Mouse (Mus musculus) left cerebral cortex, postnatal 14 days (tissue): ENCODE data around the gene Bmp8b. TPM values are rescaled to one million over a fixed set of nuclear protein-coding genes. Genes with fewer than 3 reads are reported as not detected.
"Not testable (repeated sequence)": the region's sequence is repeated elsewhere in the genome, so short reads cannot be mapped to it uniquely, and the experiment has no call there.

Source experiments
- DNase-seq, 2 experiments: peaks; one replicate each; pipeline ENCODE4 v3.0.0; 2021 to 2022; ENCODE audit warnings: low spot score in 2 of 2, mixed read lengths in 1 of 2
- intact Hi-C: fragments of 180-260 bp; cut with DNase I; formaldehyde crosslinking; loops from one replicate; pipeline ENCODE4 v1.15.1; 2025
- long read RNA-seq, 2 experiments: library from polyadenylated mRNA; stranded (forward); transcript quantifications; one replicate each; pipeline ENCODE4 v2.0.0; 2021
- total RNA-seq, 2 experiments: library from RNA; stranded (reverse); gene quantifications; 2 replicates each; pipeline ENCODE4 v1.2.3; 2021

Gene Bmp8b
- total RNA-seq: under 1 TPM; 0.24 to 0.40 TPM
- long read RNA-seq, experiment 1: 0 reads
- long read RNA-seq, experiment 2: 0 reads

DNA sequence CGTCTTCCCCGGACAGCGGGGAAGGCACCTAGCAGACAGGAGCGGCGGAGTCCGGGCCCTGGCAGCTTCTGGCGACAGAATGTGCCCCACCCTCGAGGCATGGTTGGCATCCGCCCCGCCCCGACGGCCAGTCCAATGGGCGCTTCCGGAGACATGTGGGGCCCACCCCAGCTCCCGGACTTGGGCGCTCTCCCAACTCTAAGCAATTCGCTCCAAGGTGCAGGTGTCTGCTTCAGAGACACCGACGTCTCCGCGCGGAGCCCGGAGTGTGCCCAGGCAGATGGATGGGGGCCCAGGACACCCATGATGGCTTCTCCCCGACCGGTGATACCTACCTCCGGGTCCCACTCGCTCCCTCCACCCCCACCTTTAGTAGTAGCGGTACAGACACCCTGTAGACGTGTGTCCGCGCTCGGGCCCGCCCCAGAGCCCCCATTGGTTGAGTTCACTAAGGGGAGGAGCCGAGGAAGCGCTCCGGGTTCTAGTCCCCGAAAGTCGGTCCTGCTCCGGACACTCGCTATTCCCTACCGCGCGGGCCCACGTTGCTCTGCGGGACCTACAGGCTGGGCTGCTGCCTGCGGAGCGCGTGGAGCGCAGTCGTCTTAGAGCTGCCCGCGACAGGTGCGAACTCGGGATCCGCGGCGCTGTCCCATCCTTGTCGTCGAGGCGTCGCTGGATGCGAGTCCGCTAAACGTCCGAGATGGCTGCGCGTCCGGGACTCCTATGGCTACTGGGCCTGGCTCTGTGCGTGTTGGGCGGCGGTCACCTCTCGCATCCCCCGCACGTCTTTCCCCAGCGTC lies at the start of gene Bmp8b:
Gene Bmp8b, plus strand, starts transcription at position 515 of the 800 bp plus-strand sequence.
- DNase-seq: no peak
- intact Hi-C loops: no loop called here

DNA sequence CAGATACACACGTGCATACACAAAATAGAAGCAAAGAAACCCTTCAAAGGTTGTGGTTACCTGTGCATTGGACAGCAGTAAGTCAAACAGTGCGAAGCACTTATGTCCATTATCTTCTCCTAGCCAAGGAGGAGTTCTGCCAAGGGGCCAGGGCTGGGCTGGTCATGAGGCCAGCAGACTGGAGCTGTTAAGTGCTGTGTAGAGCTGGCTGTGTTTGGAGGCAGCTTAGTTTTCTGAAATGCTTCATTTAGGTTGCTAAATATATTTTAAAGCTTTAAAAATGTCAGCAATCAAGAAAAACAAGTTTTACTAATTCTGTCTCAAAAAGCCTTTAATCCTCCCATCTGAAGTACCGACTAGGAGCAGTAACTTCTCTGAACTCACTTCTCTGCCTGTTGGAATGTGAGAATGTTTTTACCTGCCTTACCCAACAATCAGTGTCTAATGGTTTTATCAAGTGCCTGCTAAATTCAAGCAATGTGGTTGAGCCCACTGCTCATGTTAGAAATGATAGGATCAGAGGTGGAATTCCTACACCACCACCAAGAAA lies 48.3 kb upstream of the Bmp8b start:
- intact Hi-C loops: no loop called here
- no peak for DNase-seq

DNA sequence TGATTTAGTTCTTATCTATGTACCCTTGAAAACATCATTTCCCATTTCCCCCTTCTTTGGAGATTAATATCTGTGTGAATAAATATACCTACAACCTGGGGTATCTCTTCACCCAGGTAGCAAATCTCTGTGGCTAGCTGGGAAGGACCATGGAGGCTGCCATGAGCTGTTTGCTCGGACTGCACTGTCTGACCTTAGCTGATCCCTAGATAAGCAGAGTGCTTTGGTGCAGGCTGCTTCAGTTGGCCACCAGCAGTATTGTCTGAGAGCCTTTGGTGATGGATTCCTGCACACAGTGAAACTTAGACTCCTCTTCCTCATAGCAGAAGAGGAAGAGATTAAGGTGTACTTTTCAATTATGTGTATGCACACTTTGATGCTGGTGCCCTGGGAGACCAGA lies 47.0 kb upstream of the Bmp8b start:
- intact Hi-C loops: no loop called here
- DNase-seq: no peak

DNA sequence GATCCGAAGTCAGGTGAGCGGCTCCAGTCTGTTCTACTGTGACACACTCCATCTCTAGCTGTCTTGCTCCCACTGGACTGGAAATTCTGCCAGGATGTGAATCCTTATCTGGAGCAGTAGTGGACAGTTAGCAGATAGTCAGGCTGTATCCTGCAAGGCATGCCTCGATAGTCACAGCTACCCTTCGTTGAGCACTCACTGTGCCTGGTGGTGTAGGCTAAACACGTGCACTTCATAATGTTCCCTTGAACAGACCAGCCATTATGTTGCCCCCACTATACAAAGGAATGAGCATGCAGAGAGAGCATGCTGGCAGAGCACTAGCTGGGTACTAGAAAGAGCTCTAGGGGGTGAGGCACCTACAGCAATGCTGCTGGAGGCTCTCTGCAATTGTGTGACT lies 43.2 kb upstream of the Bmp8b start:
- intact Hi-C loops: no loop called here
- DNase-seq: no peak

DNA sequence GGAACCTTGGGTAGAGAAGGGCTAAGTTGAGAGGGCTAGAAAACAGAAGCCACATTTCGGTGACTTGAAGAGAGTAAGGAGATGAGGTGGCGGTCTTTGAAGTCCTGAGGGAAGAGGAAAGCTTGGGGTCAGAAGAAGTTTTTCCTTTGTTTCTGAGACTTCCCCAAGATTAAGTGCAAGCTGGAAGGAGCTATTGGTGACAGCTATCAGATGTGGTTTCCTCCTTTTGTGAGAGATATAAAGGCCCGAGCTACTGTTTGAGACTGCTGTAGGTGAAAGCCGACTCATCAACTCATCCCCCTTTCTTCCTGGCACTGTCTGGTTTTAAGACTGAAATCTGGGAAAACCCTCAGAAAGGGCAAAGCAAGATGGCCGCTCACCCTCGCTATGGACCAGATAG lies 36.3 kb upstream of the Bmp8b start:
- intact Hi-C loops: no loop called here
- DNase-seq: no peak

DNA sequence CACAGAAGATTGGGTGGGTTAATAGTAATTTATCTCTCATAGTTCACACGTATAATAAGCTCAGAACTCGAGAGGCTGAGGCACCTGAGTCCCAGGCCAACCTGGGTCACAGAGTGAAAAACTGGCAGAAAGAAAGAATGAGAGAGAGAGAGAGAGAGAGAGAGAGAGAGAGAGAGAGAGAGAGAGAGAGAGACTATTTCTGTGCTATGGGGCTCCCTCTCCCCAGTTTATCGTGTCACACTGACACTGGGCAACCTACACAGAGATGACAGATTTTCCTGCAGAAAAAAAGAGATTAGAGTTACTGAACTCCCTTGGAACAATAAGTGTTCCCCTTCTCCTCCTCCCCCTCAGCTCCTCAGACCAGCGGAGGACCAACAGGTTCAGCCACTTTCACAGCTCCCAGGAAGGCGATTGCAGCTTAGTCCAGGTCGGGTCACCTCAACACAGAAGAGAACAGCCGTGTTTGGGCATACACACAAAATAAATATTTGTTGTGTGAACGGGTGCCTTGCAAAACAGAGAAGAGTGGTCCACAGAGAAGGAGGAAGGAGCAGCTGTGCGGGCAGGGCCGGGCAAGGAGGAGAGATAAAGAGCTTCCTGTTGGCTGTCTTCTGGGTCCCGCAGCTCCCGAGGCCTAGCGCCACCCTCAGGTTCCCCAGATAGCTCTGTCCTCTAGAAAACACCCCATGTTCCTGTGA lies 33.5 kb upstream of the Bmp8b start:
- peak; percentile 52 to 62 for DNase-seq
- intact Hi-C loops: no loop called here

DNA sequence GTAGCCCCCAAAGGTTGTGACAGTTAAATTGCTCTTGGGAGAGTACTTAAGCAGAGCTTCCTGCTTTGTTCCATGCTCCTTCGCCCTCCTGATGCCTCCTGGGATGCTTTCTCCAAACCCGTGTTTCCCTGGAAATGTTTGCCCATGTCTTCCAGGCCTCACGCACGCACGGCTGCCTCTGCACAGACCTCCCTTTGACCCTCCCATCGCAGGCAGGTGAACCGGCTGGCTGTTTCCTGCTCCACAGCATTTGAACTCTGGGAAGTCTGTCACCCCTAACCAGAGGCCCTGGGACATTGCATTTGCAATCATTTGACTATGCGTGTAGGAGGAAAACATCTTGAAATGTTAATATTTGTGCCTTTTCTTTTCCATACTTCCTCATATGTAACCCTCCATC lies 28.0 kb upstream of the Bmp8b start:
- no peak for DNase-seq
- intact Hi-C loops: no loop called here

DNA sequence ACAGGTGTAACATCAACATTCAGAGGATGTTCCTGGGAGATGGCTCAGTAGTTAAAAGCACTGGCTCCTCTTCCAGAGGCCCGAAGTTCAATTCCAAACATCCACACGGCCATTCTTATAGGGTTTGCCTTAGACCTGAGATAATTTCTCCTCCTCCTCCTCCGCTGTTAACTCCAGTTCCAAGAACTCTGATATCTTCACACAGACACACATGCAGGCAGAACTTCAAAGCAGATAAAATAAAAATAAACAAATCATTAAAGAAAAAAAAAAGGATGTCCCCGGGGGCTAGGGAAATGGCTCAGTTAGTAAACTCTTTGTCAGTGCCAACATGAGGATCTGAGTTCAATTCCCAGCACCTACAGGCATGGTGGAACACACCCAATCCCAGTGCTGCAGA lies 26.7 kb upstream of the Bmp8b start:
- intact Hi-C loops: no loop called here
- DNase-seq: no peak

DNA sequence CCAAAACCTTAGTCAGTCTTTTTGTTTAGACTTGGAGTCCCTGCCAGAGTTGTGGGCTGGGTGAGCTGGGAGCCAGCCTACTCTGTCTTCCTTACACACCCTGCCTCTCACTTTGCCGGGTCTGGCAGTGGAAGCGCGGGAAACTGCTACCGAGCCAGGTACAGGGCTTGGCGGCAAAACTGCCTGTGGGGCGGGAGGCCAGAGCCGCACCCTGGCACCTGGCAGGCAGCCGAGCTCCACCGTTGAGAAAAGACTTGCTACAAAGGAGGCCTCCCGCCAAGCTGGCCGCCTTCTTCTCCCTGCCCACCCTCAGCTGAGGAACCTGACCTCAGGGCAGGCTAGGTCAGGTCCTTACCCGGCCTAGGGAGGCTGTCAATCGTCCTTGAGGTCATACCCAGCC lies 24.2 kb upstream of the Bmp8b start:
- DNase-seq: peak in 1 of 2 experiments; percentile 35
- intact Hi-C loops: loop anchor here (5.0 kb wide), 2 partner anchors 183 to 273 kb away; no protein-coding TSS in a partner anchor

DNA sequence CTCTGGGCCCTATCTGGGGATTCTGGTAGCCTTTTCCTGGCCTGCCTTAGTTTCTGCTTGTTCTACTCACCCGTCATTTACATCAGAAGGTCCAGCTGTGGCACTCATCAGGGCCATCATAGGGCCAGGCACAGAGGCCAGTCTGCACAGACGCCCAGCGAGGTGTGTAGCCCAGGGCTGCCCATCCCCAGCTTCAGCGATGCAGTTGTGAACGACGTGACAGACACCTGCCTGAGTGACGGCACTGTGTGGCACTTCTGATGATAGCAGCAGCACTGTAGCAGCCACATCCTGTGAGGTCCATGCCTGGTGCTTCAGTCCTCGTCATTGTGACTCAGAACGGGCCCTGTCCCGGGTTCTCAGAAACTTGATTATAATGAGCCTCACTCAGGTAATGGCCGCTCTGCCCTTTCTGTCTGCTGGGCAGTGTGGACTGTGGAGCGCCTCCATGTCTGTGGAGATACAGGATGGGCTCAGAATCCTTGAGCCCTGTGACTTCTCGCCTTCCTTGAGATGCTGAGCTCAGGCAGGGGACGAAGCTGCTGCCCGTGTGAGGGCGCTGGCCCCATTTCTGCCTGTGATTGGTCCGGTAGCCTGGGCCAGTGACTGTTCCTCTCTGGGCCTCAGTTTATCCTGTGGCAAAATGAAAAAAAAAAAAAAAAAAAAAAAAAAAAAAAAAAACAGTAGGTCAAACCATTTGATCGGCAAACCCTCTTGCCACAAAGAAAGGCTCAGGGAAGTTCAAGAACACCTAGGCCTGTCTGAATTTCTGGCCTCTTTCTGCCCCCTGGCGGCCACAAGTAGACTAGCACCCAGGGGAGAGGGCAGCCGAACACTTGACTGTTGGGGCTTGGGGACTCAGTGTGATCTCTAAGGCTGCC lies 22.4 kb upstream of the Bmp8b start:
- DNase-seq: peak; percentile 49 to 70
- intact Hi-C loops: loop anchor here (1.0 to 5.0 kb wide), 3 partner anchors 87 to 275 kb away; partner anchors contain the start of gene Mycl

DNA sequence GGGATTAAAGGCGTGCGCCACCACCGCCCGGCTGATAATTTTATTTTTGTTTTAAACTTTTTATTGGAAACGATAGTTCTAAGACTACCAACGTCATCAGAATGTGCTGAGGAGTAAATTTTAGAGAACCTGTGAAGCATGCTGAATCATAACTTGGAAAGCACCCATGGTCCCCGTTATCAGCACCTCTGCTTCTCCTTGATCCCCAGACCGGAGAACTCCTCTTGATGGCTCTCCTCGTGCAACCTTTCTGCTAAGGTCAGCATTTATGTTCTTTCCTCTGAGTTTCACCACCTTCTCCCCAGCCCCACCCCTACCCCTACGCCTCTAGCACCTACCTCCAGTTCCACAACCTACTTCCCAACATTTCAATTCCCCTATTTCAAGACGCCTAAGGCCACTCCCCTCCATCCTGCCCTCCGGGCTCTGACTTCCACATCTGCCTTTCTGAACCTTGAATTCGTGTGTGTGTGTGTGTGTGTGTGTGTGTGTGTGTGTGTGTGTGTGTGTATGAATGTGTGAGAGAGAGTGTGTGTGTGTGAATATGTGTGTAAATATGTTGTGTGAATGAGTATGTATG lies 21.6 kb upstream of the Bmp8b start:
- intact Hi-C loops: loop anchor here (1.0 to 5.0 kb wide), 3 partner anchors 88 to 276 kb away; partner anchors contain the start of gene Mycl
- no peak for DNase-seq

DNA sequence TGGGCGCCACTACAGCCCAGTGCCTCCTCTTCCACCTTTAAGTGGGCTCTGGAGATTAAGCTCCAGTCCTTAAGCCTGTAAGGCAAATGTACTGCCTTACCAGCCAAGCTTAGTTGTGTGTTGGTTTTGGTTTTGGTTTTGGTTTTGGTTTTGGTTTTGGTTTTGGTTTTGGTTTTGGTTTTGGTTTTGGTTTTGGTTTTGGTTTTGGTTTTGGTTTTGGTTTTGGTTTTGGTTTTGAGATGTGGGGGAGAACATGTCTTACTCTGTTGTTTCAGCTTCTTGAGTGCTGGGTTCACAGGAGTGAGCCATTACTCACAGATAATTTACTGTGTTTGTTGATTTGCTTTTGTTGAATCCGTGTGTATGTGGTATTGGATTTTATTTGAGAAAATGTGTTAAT lies 19.7 kb upstream of the Bmp8b start:
- no peak for DNase-seq
- intact Hi-C loops: no loop called here

DNA sequence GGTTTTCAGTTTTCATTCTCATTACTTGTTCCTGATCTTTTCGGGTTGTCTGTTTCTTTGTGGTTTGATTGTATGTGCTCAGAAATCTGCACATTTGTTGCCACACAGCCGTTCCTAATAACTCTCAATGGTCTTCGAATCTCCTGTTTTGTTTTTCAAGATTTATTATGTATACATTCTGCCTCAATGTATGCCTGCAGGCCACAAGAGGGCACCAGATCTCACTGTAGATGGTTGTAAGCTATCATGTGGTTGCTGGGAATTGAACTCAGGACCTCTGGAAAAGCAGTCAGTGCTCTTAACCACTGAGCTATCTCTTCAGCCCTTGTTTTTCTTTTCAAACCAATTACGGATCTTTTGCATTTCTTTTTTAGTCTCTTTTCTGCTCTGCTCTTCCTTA lies 18.6 kb upstream of the Bmp8b start:
- DNase-seq: no peak
- intact Hi-C loops: no loop called here

DNA sequence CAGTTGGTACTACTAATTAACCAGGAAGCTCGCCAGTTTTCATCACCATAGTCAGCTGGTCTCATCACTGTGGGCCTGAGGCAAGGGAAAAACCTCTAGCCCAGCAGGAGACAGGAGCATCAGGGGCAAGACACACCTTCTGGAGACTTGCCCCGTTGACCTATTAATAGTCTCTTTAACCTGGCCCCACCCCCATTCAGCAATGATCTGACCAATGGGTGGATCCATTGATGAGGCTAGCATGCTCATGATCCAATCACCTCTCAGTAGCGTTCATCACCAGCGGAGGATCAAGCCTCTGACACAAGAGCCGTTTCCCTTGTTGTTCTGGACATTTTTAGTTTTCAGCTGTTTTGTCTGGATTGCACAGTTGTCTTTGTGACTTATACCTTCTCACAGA lies 12.3 kb upstream of the Bmp8b start:
- DNase-seq: no peak
- intact Hi-C loops: no loop called here

DNA sequence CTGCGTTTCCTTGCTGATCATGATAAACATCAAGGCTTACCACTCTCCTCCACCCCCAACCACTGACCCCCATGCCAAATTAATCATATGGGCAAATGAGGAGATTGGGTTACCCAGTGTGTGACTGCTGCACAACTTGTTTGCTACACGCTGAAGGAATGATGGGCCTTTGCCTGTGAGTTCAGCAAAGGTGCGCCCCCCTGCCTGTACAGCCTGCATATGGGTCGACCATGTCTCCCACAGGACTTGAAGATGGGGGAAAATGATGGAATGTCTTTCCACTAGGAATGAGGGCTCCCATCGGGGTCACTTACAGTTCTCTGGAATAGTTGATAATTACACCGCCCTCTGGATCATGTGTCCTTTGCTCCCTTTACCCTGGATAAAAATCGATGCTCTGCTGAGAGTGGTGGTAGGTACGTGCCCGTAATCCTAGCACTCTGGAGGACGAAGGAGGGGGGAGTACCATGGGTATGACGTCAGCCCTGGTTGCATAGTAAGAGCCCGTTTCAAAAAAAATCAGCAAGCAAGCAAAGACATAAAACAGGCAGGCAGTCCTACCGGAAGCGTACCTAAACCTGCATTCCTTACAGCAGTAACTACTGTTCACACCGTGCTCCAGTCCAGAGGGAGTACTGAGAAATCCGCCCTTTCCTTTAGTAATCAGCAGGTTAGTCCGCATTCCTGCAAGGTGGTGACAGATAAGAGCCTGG lies 11.7 kb upstream of the Bmp8b start:
- intact Hi-C loops: no loop called here
- DNase-seq: no peak

DNA sequence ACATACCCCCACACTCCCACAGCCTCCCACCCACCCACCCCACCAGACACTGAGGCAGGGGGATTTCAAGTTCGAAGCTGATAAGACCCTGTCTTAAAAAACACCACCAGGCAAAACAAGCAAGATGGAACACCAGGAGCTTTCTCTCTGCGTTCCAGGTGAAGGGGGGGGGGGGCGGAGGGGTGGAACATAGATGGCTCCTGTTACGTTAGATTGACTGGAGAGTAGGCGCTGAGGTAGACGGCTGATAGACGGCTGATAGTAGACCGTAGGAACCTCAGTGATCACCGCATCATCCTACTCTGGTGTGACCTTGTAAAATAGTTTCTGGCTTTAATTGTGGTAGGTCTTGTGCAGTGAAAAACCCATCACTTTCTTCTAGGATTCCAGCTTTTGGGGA lies 11.1 kb upstream of the Bmp8b start:
- no peak for DNase-seq
- intact Hi-C loops: no loop called here

DNA sequence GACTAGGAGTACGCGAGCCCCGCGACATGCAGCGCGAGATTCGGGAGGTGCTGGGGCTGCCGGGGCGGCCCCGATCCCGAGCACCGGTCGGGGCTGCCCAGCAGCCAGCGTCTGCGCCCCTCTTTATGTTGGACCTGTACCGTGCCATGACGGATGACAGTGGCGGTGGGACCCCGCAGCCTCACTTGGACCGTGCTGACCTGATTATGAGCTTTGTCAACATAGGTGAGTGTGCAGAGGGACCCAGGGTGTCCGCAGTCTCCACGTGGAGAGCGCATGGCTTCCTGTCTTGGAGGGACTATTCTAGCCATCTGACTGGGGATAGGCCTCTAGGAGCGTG lies 456 bp downstream of the Bmp8b start:
- intact Hi-C loops: no loop called here
- no peak for DNase-seq

DNA sequence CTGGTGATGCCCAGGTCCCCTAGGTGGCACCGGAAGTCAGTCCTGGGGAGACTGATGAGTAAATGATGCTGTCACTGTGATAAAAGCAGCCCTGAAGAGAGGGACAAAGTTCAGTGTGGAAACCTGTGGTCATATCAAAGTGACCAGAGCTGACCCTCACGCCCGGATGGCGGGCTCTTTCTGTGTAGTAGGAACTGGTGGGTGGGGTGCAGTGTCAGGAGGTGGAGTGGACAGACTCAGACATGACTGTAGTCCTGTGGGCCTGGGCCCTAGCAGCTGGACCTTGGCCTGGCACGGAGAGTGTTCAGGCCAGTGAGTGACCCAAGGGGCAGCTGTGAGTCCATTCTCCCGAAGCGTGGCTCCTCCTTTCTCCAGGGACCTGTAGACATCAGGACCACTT lies 964 bp downstream of the Bmp8b start:
- intact Hi-C loops, DNase-seq: not testable (repeated sequence)

DNA sequence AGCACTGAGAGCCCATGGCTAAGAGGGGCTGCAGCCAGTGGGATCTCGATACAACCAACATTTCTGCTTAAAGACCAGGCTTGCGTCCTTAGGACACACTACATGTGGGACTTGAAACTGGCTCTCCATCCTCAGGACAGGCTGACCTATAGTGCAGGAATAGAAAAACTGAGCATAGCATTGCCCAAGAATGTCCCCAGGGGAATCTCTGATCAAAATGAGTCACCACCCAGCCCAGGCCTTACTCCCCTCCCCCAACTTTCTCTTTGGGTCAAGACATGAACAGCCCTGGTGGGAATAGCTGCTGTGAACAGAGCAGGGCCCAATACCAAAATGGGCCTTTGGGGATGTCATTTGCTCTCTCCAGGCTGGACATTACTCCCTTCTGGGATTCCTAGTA lies 1.9 kb downstream of the Bmp8b start:
- intact Hi-C loops: no loop called here
- no peak for DNase-seq
